Mouse (Mus musculus) cerebellum, adult 2 months (tissue): ENCODE results near the gene Tiam1.

ENCODE experiments used
- CTCF ChIP-seq: fragments of 200-500 bp; IDR thresholded peaks from 2 replicates; pipeline ENCODE4 v1.5.1; 2011; ENCODE audit warnings: low read depth, mild to moderate bottlenecking, control low read depth, low read length, moderate library complexity, borderline replicate concordance; ENCODE audit not compliant: insufficient read depth
- POLR2A ChIP-seq: fragments of 200-500 bp; IDR thresholded peaks from 2 replicates; pipeline ENCODE4 v1.6.1; 2011; ENCODE audit warnings: low read length, control low read depth, borderline replicate concordance; ENCODE audit not compliant: insufficient read depth

DNA sequence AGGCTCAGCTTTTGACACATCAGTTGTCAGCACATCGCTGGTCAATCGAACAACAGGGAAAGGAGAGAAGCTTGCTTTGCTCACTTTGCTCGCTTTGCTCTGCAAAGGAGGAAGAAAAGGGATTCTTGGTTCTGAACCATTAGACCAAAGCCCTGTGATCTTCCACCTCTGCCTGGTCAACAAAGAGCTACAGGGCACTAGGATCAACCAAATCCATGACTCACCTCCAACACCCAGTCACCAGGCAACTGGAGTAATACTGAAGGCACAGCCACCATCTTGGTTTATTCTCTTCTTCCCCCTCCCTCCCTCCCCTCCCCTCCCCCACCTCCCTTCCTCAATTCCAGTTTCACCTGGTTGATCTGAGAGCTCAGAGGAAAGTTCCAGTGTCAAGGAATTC, 45.8 kb downstream of the Tiam1 start:
- TF ChIP-seq CTCF (no peak), POLR2A (no peak)
